Comparison of ENCODE assay signal across 9 mouse cellular contexts in genomic region chr17:88378505-88378904, GRCm38 (mm10).
DNase-seq lines count a peak whose midpoint lies in the region; ATAC-seq and TF ChIP-seq lines count a peak whose summit lies in the region.
"Had no signal": no experiment of that assay in that cellular context is flagged by ENCODE, and none has a peak within 500 bp of the region (broad histone marks: within the 10 kb centered on the region; RNA-seq: fewer than 3 reads in every experiment).

No protein-coding gene starts in this region.

- H3K27ac ChIP-seq in heart, postnatal 0 days (ENCODE audit: low read depth) = no peak overlapping the region
- H3K27ac ChIP-seq in testis, adult 2 months (ENCODE audit: control insufficient read depth, insufficient read depth, low read depth, low read length) = no peak overlapping the region
- H3K27ac ChIP-seq in forebrain, embryonic 16.5 days (ENCODE audit: low read length) = no peak overlapping the region

- no peaks in the 10 kb centered on the region for H3K4me1 ChIP-seq in heart, postnatal 0 days (ENCODE audit: control insufficient read depth, insufficient read depth)
- no peaks in the 10 kb centered on the region for H3K4me1 ChIP-seq in testis, adult 2 months (ENCODE audit: control insufficient read depth, insufficient read depth, low read length)
- H3K4me1 ChIP-seq in forebrain, embryonic 16.5 days (replicated peaks; ENCODE audit: control insufficient read depth, insufficient read depth, low read length) = no peaks in the 10 kb centered on the region

- TF ChIP-seq CTCF in heart, postnatal 0 days (IDR thresholded peaks at IDR 0.05; ENCODE audit: low read depth) = peak; percentile 14; the same call in 1 of the 2 replicates
- TF ChIP-seq CTCF in testis, adult 2 months (IDR thresholded peaks at IDR 0.05; ENCODE audit: control insufficient read depth, insufficient read depth, insufficient replicate concordance, low read depth, low read length) = peak; percentile 60; the same call in 1 of the 2 replicates

- H3K4me3 ChIP-seq in heart, postnatal 0 days (ENCODE audit: low read depth, low read length) = no peak overlapping the region
- H3K4me3 ChIP-seq in testis, adult 2 months (ENCODE audit: control insufficient read depth, low read depth, low read length) = no peak overlapping the region
- H3K4me3 ChIP-seq in forebrain, embryonic 16.5 days (replicated peaks; ENCODE audit: low read length) = no peak overlapping the region

- 76% methylated on average over 5 of the region's 5 CpGs for WGBS in heart, postnatal 0 days
- 85% methylated on average over 5 of the region's 5 CpGs for WGBS in forebrain, embryonic 16.5 days

- no peaks in the 10 kb centered on the region for H3K36me3 ChIP-seq in heart, postnatal 0 days (replicated peaks; ENCODE audit: control insufficient read depth, insufficient read depth, low read length)
- no peaks in the 10 kb centered on the region for H3K36me3 ChIP-seq in testis, adult 2 months (ENCODE audit: control insufficient read depth, insufficient read depth, low read length)
- H3K36me3 ChIP-seq in forebrain, embryonic 16.5 days (ENCODE audit: control insufficient read depth, insufficient read depth) = no peaks in the 10 kb centered on the region

- no peak for ATAC-seq in heart, postnatal 0 days (ENCODE audit: insufficient read depth, low read depth)
- no peak for ATAC-seq in forebrain, embryonic 16.5 days
- ATAC-seq in megakaryocyte-erythroid progenitor cell, adult 5-6 weeks (replicated peaks; ENCODE audit: low FRiP score, low TSS enrichment, poor library complexity, severe bottlenecking) = no peak

- no peak for TF ChIP-seq POLR2A in testis, adult 2 months (IDR thresholded peaks at IDR 0.05; ENCODE audit: control insufficient read depth, low read depth, low read length)

- DNase-seq in heart, postnatal 0 days (ENCODE audit: low spot score) = no peak
- DNase-seq in heart, adult 11 months = no peak
- no peak for DNase-seq in testis, postnatal 10 days (ENCODE audit: low spot score)
- DNase-seq in ZHBTc4 (ENCODE audit: low read depth, low spot score) = peak; percentile 86
- DNase-seq: adrenal gland, adult 2 months; lung, adult 18-20 months had no signal

- H3K9ac ChIP-seq in heart, postnatal 0 days (replicated peaks; ENCODE audit: low read depth, low read length) = no peak overlapping the region
- no peak overlapping the region for H3K9ac ChIP-seq in forebrain, embryonic 16.5 days (replicated peaks; ENCODE audit: low read depth, low read length)

- no peak overlapping the region for H3K4me2 ChIP-seq in heart, postnatal 0 days (ENCODE audit: low read depth, low read length)
- no peak overlapping the region for H3K4me2 ChIP-seq in forebrain, embryonic 16.5 days (ENCODE audit: low read length)

- no peaks in the 10 kb centered on the region for H3K27me3 ChIP-seq in heart, postnatal 0 days (ENCODE audit: control insufficient read depth, insufficient read depth, low read length)
- no peaks in the 10 kb centered on the region for H3K27me3 ChIP-seq in testis, adult 2 months (ENCODE audit: control insufficient read depth, insufficient read depth, low read length)
- H3K27me3 ChIP-seq in forebrain, embryonic 16.5 days (replicated peaks; ENCODE audit: control insufficient read depth, insufficient read depth, low read length) = no peaks in the 10 kb centered on the region

- H3K9me3 ChIP-seq in heart, postnatal 0 days (replicated peaks; ENCODE audit: control insufficient read depth, low read length) = no peaks in the 10 kb centered on the region
- H3K9me3 ChIP-seq in forebrain, embryonic 16.5 days (ENCODE audit: control insufficient read depth, low read length) = no peaks in the 10 kb centered on the region

- TF ChIP-seq EP300 in heart, postnatal 0 days (IDR thresholded peaks at IDR 0.05; ENCODE audit: low read depth) = no peak
